Mouse (Mus musculus) spleen, adult 2 months (tissue): ENCODE measurements at regions not wholly inside any gene's neighbourhood (a gene's known extent, or its start where the extent isn't known, plus 50 kb on each side); places are given as distances from the start of the nearest gene placed in this dataset.

ENCODE experiments used
- DNase-seq, 2 experiments: peaks; one replicate each; pipeline versions ENCODE4 v3.0.0 to v3.0.0-alpha.2; 2012 to 2021; ENCODE audit warnings: low spot score in 2 of 2, low read depth in 1 of 2
- H3K27ac ChIP-seq: fragments of 200-500 bp; 2 replicates; pipeline ENCODE4 v1.5.1; 2012; ENCODE audit warnings: low read length, inconsistent platforms; ENCODE audit not compliant: insufficient read depth
- H3K27me3 ChIP-seq: fragments of 200-500 bp; 2 replicates; pipeline ENCODE4 v1.6.1; 2012; ENCODE audit warnings: mild to moderate bottlenecking, moderate library complexity, low read length, inconsistent platforms; ENCODE audit not compliant: control insufficient read depth, insufficient read depth
- H3K36me3 ChIP-seq: fragments of 200-500 bp; 2 replicates; pipeline ENCODE4 v1.6.1; 2012; ENCODE audit warnings: mild to moderate bottlenecking, low read length, inconsistent platforms; ENCODE audit not compliant: control insufficient read depth, insufficient read depth
- H3K4me1 ChIP-seq: fragments of 200-500 bp; 2 replicates; pipeline ENCODE4 v1.6.1; 2011; ENCODE audit warnings: inconsistent platforms; ENCODE audit not compliant: control insufficient read depth, insufficient read depth, insufficient read length
- H3K4me3 ChIP-seq: fragments of 200-500 bp; 2 replicates; pipeline ENCODE4 v1.5.1; 2011; ENCODE audit warnings: mild to moderate bottlenecking, inconsistent platforms; ENCODE audit not compliant: insufficient read depth, insufficient read length; ENCODE audit errors: extremely low read depth
- CTCF ChIP-seq: fragments of 200-500 bp; IDR thresholded peaks from 2 replicates; pipeline ENCODE4 v1.5.1; 2011; ENCODE audit warnings: mild to moderate bottlenecking, inconsistent platforms; ENCODE audit not compliant: insufficient read depth, insufficient read length, insufficient replicate concordance; ENCODE audit errors: extremely low read depth
- POLR2A ChIP-seq: fragments of 200-500 bp; IDR thresholded peaks from 2 replicates; pipeline ENCODE4 v1.6.1; 2011; ENCODE audit warnings: low read depth, low read length, inconsistent platforms
- WGBS: fragments of 180-500 bp; shearing (Covaris S2); methylation state at CpG from one replicate; pipeline ENCODE4 v1.1.7; 2018; 5-methylcytosine and 5-hydroxymethylcytosine counted together

DNA sequence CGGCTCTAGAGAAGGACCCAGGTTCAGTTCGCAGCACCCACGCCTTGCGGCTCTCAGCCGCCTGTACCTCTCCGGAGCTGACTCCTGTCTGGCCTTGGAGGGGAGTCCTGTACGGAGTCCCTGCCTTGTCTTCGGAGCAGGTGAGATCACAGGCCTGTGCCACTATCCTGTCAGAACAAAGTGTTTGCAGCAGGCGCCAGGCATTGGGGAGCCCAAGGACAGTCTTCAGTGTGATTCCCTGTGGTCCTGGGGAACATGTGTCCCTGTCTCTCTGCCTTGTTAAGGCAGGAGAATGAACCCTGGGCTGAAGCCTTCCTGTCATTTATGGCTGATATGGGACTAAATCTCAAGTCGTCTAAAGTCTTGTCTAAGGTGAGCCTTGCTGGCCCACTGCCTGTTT, 176.5 kb downstream of the Vrk1 start:
- 90% methylated on average over 10 of the region's 10 CpGs for WGBS

DNA sequence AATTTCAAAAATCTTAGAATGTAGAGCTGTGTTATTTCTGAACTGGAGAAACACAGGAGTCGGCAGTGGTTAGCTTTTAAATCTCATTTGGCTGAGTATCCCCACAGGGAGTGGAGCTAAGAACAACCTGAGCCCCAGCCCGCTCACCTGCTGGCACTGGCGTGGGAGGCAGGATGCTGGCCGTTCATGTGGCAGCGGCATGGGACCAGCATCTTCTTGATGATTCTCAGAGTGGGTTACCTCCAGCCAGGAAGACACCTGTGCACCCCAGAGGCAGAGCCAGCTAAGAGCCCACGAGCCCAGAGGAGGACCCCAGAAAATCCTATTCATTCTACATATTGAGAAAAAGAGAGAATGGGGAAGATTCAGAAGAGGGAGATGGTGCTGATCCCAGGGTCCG, 181.7 kb downstream of the Vrk1 start:
- WGBS, result 84% methylated on average over 7 of the region's 7 CpGs
- no peak for DNase-seq

More for the DNA sequence above, 176.5 kb downstream of the Vrk1 start:
- DNase-seq, result no peak
- no peak overlapping the region for H3K4me3 ChIP-seq
- no peak overlapping the region for H3K27ac ChIP-seq
- TF ChIP-seq POLR2A, result no peak
- no peak for TF ChIP-seq CTCF
- no peaks in the 10 kb centered on the region for H3K36me3 ChIP-seq
- no peaks in the 10 kb centered on the region for H3K4me1 ChIP-seq
- no peaks in the 10 kb centered on the region for H3K27me3 ChIP-seq

DNA sequence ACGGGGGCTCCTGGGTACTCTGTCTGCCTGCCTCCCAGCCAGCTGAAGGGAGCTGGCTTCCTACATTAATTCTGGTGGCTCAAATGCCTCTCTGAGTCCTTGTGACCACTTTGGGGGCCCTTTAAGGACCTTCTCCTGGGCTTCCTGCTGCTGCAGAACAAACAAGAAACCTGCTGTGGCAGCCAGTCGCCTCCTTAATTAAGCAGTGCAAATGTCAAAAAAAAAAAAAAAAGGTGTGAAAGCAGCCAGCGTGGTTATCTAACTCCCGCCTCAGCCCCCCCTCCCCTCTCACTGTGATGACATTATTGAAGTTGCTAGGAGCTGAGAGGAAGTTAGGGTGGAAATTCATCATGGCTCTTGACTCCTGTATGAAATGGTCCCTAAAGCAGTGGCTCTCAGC, 189.3 kb downstream of the Vrk1 start:
- Histone ChIP-seq H3K27ac (no peak overlapping the region), H3K27me3 (no peaks in the 10 kb centered on the region), H3K4me3 (no peak overlapping the region), H3K36me3 (no peaks in the 10 kb centered on the region), H3K4me1 (no peaks in the 10 kb centered on the region)
- 12% methylated on average over 4 of the region's 4 CpGs for whole genome bisulfite sequencing
- TF ChIP-seq CTCF, result no peak
- TF ChIP-seq POLR2A, result no peak
- DNase-seq, result no peak

More for the DNA sequence above, 181.7 kb downstream of the Vrk1 start:
- Histone ChIP-seq H3K4me3 (no peak overlapping the region), H3K27me3 (no peaks in the 10 kb centered on the region), H3K4me1 (no peaks in the 10 kb centered on the region), H3K36me3 (no peaks in the 10 kb centered on the region), H3K27ac (no peak overlapping the region)
- TF ChIP-seq CTCF, result no peak

DNA sequence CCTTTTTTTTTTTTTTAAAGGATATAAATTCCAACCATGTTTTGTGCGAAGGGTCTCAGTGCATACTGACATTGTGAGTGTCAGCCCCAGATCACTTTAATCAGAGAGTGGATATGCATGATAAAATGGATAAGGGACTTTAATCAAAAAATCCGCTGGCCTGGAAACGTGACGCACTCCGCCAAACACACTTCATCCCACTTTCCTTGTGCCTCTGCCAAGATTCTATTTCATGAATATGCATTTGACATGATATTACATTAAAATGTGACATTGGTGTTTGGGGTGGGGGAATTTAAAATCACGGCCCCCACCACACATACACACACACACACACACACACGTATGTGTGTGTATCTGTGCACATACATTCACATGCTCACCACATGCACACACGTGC, 193.5 kb downstream of the Vrk1 start:
- H3K27me3 ChIP-seq, result no peaks in the 10 kb centered on the region
- H3K36me3 ChIP-seq, result no peaks in the 10 kb centered on the region
- 85% methylated on average over 8 of the region's 8 CpGs for WGBS
- no peak overlapping the region for H3K4me3 ChIP-seq
- no peak for TF ChIP-seq POLR2A
- TF ChIP-seq CTCF, result no peak
- no peak for DNase-seq
- no peaks in the 10 kb centered on the region for H3K4me1 ChIP-seq
- no peak overlapping the region for H3K27ac ChIP-seq

DNA sequence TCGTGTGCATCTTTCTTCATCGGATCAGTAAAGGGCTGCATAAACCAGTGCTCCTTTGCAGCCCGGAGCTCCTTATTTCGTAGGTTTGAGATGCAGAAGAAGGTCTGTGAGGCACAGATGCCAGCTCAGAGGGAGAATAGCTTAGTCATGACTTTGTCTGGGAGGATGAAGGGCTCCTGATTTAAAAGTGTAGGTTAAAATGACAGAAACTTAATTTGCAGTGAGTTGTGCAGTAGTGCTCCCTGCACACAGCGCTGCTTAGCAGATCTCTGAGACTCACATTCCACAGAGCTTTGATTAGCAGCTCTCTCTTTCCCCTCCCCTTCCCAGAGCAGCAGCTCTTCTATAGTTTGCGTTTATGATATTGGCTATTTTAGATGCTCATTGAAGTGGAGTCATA, 200.9 kb downstream of the Vrk1 start:
- no peaks in the 10 kb centered on the region for H3K27me3 ChIP-seq
- no peak for DNase-seq
- no peaks in the 10 kb centered on the region for H3K4me1 ChIP-seq
- H3K4me3 ChIP-seq, result no peak overlapping the region
- H3K36me3 ChIP-seq, result no peaks in the 10 kb centered on the region
- TF ChIP-seq POLR2A, result no peak
- TF ChIP-seq CTCF, result no peak
- no peak overlapping the region for H3K27ac ChIP-seq
- WGBS, result 87% methylated on average over 6 of the region's 6 CpGs

DNA sequence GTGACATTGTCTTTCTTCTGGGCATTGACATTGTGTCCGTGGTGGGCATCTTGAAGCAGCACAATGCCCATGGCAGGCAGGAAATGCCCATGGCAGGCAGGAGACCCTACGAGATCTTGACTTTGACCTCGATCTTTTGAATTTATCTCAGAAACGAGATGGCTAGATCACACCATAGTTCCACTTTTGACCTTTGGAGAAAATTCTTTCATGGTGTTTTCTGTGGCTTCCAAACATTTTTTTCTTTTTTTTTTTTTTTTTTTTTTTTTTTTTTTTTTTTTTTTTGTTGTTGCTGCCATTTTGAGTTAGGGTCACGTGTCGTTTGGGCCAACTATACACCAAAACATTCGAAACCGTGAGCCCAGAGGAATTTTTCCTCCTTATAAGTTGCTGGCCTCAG, 201.5 kb downstream of the Vrk1 start:
- no peak for TF ChIP-seq CTCF
- TF ChIP-seq POLR2A, result no peak
- no peaks in the 10 kb centered on the region for H3K27me3 ChIP-seq
- H3K4me3 ChIP-seq, result no peak overlapping the region
- no peak for DNase-seq
- no peak overlapping the region for H3K27ac ChIP-seq
- no peaks in the 10 kb centered on the region for H3K36me3 ChIP-seq
- 87% methylated on average over 8 of the region's 8 CpGs for WGBS
- H3K4me1 ChIP-seq, result no peaks in the 10 kb centered on the region

DNA sequence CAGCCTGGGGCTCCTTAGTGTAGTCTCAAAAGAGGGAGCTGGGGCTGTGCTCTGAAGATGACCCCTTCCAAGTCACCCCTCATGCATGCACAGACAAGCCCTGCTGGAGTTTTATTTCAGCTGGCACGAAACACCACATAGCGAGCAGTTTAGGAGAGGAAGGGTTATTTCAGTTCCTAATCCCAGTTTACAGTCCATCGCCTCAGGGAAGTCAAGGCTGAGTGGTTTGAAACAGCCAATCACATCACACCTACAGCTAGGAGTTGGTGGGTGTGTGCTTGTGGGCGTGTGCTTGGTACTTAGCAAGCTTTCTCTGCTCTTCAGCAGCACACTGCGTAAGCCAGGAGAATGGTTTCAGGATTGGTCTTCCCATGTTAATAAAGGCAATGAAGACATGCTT, 202.4 kb downstream of the Vrk1 start:
- 85% methylated on average over 5 of the region's 5 CpGs for WGBS
- no peaks in the 10 kb centered on the region for H3K4me1 ChIP-seq
- no peak overlapping the region for H3K27ac ChIP-seq
- H3K36me3 ChIP-seq, result no peaks in the 10 kb centered on the region
- H3K27me3 ChIP-seq, result no peaks in the 10 kb centered on the region
- no peak for DNase-seq
- no peak for TF ChIP-seq POLR2A
- TF ChIP-seq CTCF, result no peak
- no peak overlapping the region for H3K4me3 ChIP-seq
